Mouse (Mus musculus) heart, adult 2 months (tissue): ENCODE results near the gene Dpm3.

Experiments used
- CTCF ChIP-seq: fragments of 200-600 bp; IDR thresholded peaks from 2 replicates; pipeline ENCODE4 v1.8.1; 2022; ENCODE audit warnings: antibody characterized with exemption, mild to moderate bottlenecking, moderate library complexity
- POLR2A ChIP-seq: fragments of 200-500 bp; IDR thresholded peaks from 2 replicates; pipeline ENCODE4 v1.6.1; 2011; ENCODE audit warnings: mild to moderate bottlenecking, low read depth, low read length, control low read depth; ENCODE audit not compliant: insufficient read depth

- TF ChIP-seq CTCF = no peak
- no peak for TF ChIP-seq POLR2A
Measured at GRCm38 (mm10) chr3:89305105-89305504, 45.9 kb downstream of the Dpm3 start.
